Mouse (Mus musculus) thymus, adult 2 months (tissue): ENCODE measurements around the gene Syne1. TPM values are rescaled to one million over a fixed set of nuclear protein-coding genes. Genes with fewer than 3 reads are reported as not detected.
"Not testable (repeated sequence)": the region's sequence is repeated elsewhere in the genome, so short reads cannot be mapped to it uniquely, and the experiment has no call there.

Source experiments
- DNase-seq: peaks from one replicate; pipeline ENCODE4 v3.0.0; 2021
- H3K27ac ChIP-seq: fragments of 200-500 bp; 2 replicates; pipeline ENCODE4 v1.5.1; 2012; ENCODE audit warnings: low read length, control low read depth; ENCODE audit not compliant: control insufficient read depth, insufficient read depth
- H3K27me3 ChIP-seq: fragments of 200-500 bp; 2 replicates; pipeline ENCODE4 v1.6.1; 2012; ENCODE audit warnings: mild to moderate bottlenecking, low read length, moderate library complexity, mixed read lengths; ENCODE audit not compliant: control insufficient read depth, insufficient read depth
- H3K36me3 ChIP-seq: fragments of 200-500 bp; 2 replicates; pipeline ENCODE4 v1.6.1; 2012; ENCODE audit warnings: mild to moderate bottlenecking, low read length, moderate library complexity; ENCODE audit not compliant: control insufficient read depth, insufficient read depth
- H3K4me1 ChIP-seq: fragments of 200-500 bp; replicated peaks from 2 replicates; pipeline ENCODE4 v1.6.1; 2012; ENCODE audit warnings: low read length; ENCODE audit not compliant: control insufficient read depth, insufficient read depth
- H3K4me3 ChIP-seq: fragments of 200-500 bp; 2 replicates; pipeline ENCODE4 v1.5.1; 2012; ENCODE audit warnings: mild to moderate bottlenecking, low read length, control low read depth, moderate library complexity; ENCODE audit not compliant: control insufficient read depth, insufficient read depth
- CTCF ChIP-seq: fragments of 200-500 bp; IDR thresholded peaks from 2 replicates; pipeline ENCODE4 v1.5.1; 2012; ENCODE audit warnings: mild to moderate bottlenecking, control low read depth, low read length, moderate library complexity, borderline replicate concordance; ENCODE audit not compliant: control insufficient read depth, poor library complexity, insufficient read depth; ENCODE audit errors: extremely low read depth
- POLR2A ChIP-seq: fragments of 200-500 bp; IDR thresholded peaks from 2 replicates; pipeline ENCODE4 v1.6.1; 2012; ENCODE audit warnings: mild to moderate bottlenecking, low read length, control low read depth, moderate library complexity; ENCODE audit not compliant: control insufficient read depth, poor library complexity, insufficient read depth; ENCODE audit errors: extremely low read depth
- WGBS: fragments of 180-500 bp; shearing (Covaris S2); methylation state at CpG from one replicate; pipeline ENCODE4 v1.1.7; 2018; 5-methylcytosine and 5-hydroxymethylcytosine counted together
- polyA plus RNA-seq: library from polyadenylated mRNA; depleted of rRNA; stranded (reverse); fragments of >200 nt; gene quantifications from 2 replicates; pipeline ENCODE4 v1.2.3, GENCODE M21; 2012

The Syne1 gene
- polyA plus RNA-seq, 1 experiment = 33.5 TPM

GRCm38 (mm10) chr10:5511403-5511802 is 39.9 kb downstream of the Syne1 start:
- Histone ChIP-seq H3K27ac (no peak overlapping the region), H3K4me3 (no peak overlapping the region), H3K27me3 (no peaks in the 10 kb centered on the region), H3K4me1 (no peaks in the 10 kb centered on the region; the same call in 1 of the 2 replicates), H3K36me3 (no peaks in the 10 kb centered on the region)
- 77% methylated on average over 3 of the region's 3 CpGs for WGBS
- DNase-seq = no peak
- no peak for TF ChIP-seq CTCF
- no peak for TF ChIP-seq POLR2A

- Histone ChIP-seq H3K27ac (no peak overlapping the region), H3K4me1 (no peaks in the 10 kb centered on the region), H3K4me3 (no peak overlapping the region), H3K36me3 (no peaks in the 10 kb centered on the region), H3K27me3 (no peaks in the 10 kb centered on the region)
- TF ChIP-seq POLR2A (no peak), CTCF (no peak)
- DNase-seq = no peak
- 88% methylated on average over 2 of the region's 2 CpGs for WGBS
Measured at GRCm38 (mm10) chr10:5507478-5507877, 43.8 kb downstream of the Syne1 start.

GRCm38 (mm10) chr10:5504761-5505160 is 46.5 kb downstream of the Syne1 start:
- Histone ChIP-seq H3K4me1 (no peaks in the 10 kb centered on the region), H3K27ac (no peak overlapping the region), H3K4me3 (no peak overlapping the region), H3K27me3 (no peaks in the 10 kb centered on the region), H3K36me3 (no peaks in the 10 kb centered on the region)
- 88% methylated on average over 3 of the region's 3 CpGs for WGBS
- TF ChIP-seq POLR2A (no peak), CTCF (no peak)
- DNase-seq = no peak

- no peak overlapping the region for H3K27ac ChIP-seq
- no peak for DNase-seq
- no peak for TF ChIP-seq POLR2A
- TF ChIP-seq CTCF = no peak
- H3K36me3 ChIP-seq = no peaks in the 10 kb centered on the region
- H3K27me3 ChIP-seq = no peaks in the 10 kb centered on the region
- no peak overlapping the region for H3K4me3 ChIP-seq
- 92% methylated on average over 3 of the region's 3 CpGs for WGBS
- H3K4me1 ChIP-seq = no peaks in the 10 kb centered on the region
Measured at GRCm38 (mm10) chr10:5503909-5504308, 47.4 kb downstream of the Syne1 start.

GRCm38 (mm10) chr10:5499684-5500369 is 51.5 kb downstream of the Syne1 start:
- 64% methylated on average over 6 of the region's 6 CpGs for WGBS
- not testable (repeated sequence) for DNase-seq, H3K36me3 ChIP-seq, H3K4me3 ChIP-seq, H3K4me1 ChIP-seq, H3K27me3 ChIP-seq, H3K27ac ChIP-seq

GRCm38 (mm10) chr10:5497859-5498258 is 53.4 kb downstream of the Syne1 start:
- no peak overlapping the region for H3K27ac ChIP-seq
- no peak overlapping the region for H3K4me3 ChIP-seq
- WGBS = 85% methylated on average over 2 of the region's 2 CpGs
- no peak for TF ChIP-seq POLR2A
- no peak for TF ChIP-seq CTCF
- DNase-seq = no peak
- no peaks in the 10 kb centered on the region for H3K27me3 ChIP-seq
- H3K4me1 ChIP-seq = peaks cover 2% of the 10 kb centered on the region
- H3K36me3 ChIP-seq = no peaks in the 10 kb centered on the region

- no peak for TF ChIP-seq CTCF
- no peak for TF ChIP-seq POLR2A
- Histone ChIP-seq H3K4me3 (no peak overlapping the region), H3K4me1 (peaks cover 5% of the 10 kb centered on the region), H3K27me3 (no peaks in the 10 kb centered on the region), H3K27ac (no peak overlapping the region), H3K36me3 (no peaks in the 10 kb centered on the region)
- DNase-seq = no peak
- WGBS = 87% methylated on average over 9 of the region's 9 CpGs
Measured at GRCm38 (mm10) chr10:5491050-5491449, 60.2 kb downstream of the Syne1 start.
